Mouse (Mus musculus): ENCODE data around the gene Npas3.
"Not testable (repeated sequence)": the region's sequence is repeated elsewhere in the genome, so short reads cannot be mapped to it uniquely, and the experiment has no call there.

Gene Npas3

DNA sequence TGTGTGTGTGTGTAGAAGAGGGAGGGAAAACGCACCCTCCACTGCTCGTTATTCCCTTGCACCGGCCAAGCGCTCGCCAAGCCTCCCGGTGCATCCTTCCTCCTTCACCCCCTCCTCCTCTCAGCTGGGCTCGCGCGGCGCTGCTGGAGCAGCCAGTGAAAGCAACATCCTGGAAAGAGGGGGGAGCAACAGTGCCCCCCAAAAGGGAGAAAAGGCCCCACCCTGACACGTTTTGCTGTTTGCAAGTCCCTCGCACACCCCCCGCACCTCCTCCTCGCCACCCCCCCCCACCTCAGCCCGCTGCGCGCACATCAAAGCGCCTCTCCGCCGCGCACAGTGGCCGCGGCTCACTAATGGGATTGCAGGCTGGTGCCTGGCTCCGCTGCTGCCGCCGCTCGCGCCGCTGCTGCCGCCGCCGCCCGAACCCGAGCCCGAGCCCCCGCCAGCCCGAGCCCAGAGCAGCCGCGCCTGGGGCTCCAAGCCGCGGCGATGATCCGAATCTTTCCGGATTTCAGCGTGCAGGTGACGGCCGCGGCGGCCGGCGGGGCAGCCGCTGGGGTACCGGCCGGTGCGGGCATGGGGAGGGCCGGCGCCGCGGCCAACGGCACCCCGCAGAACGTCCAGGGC is at the start of gene Npas3:
Gene Npas3, plus strand, starts transcription at position 577 of the 627 bp plus-strand sequence.
- no peak for DNase-seq (ENCODE audit: low spot score)

DNA sequence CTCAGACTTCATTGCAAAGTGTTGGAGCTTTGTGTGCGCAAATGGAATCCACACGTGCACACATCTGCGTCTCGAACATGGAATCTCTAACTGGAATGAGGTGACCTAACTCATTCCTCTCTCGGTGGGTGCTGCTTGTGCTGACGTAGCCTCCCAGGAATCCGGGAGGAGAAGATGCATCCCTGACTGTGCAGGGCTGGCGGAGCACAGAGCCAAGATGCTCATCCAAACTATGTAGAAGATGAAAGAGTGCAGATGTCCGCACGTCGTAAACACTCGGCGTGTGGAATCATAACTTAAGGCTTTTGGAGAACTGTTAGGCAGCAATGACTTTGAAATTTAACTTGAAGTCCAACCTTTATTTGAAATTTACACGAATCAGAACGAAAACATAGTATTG is 31.3 kb upstream of the Npas3 start:
- DNase-seq (ENCODE audit: low spot score), result no peak

DNA sequence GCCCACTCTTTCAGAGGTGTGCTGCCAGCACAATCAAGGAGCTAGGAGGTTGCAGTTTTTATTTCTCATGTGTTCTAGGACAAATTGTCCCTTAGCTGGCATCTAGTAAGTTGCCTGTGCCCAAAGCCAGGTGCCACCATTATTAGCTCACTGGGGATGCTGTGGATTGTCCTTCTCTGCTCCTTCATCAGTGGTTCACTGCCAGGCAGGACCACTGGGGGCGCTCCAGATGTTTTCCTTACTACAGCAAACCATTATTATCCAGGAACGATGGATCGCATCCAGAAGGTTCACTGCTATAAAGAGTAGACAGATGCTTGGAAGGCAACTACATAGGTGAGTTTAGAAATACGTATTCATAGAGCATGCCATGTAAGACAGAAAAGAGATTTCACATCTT is 25.7 kb upstream of the Npas3 start:
- no peak for DNase-seq (ENCODE audit: low spot score)

DNA sequence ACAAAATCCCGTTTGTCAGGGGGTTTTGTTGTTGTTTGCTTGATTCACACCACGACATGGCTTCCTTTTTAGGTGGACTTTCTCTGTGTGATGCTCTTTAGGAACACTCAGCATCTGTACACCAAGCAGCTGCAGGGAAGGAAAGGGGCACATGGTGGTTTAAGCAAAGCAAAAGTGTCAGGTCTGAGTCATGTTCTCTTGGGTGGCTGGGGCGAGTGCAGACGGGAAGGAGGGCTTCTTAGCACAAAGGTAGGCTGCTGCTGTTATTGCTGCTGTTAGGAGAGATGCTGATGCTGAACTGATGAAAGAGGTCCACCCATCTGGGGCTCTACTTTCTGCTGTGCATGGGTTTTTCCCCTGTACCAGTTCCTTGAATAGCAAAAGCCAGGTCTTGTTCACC is 21.1 kb upstream of the Npas3 start:
- DNase-seq (ENCODE audit: low spot score), result no peak

DNA sequence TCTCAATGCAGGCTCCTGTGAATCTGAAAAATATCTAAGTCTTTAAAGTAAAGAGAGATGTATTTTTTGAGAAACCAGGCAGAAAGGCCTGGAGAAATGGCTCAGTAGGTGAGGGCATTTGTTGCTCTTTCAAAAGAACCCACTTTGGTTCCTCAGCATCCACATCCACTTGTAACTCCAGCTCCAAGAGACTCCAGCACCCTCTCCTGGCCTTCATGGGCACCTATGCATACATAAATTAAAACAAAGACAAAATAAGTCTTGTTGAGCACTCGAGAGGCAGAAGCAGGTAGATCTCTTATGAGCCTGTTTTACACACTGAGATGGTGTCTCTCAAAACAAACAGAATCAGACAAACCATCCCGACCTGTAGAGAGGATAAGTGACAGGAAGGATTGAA is 19.1 kb upstream of the Npas3 start:
- DNase-seq (ENCODE audit: low spot score), result no peak

DNA sequence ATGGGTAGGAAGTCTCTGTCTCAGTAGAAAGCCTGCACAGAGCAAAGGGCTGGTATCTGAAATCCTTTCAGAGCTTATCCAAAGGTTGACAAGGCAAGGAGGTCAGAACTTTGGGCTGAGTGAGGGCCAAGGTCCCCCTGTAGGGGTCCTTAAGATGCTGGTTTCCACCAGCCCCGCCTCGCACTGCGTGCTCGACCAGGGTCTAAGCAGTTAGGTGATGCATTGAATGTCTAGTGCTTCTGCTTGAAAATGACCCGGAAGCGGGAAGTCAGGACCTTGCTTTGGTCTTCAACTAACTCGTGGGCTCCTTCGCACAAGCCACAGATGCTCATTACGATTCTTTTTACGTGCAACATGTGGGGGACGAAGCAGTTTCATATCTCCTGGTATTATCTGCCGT is 2.3 kb upstream of the Npas3 start:
- no peak for DNase-seq (ENCODE audit: low spot score)

DNA sequence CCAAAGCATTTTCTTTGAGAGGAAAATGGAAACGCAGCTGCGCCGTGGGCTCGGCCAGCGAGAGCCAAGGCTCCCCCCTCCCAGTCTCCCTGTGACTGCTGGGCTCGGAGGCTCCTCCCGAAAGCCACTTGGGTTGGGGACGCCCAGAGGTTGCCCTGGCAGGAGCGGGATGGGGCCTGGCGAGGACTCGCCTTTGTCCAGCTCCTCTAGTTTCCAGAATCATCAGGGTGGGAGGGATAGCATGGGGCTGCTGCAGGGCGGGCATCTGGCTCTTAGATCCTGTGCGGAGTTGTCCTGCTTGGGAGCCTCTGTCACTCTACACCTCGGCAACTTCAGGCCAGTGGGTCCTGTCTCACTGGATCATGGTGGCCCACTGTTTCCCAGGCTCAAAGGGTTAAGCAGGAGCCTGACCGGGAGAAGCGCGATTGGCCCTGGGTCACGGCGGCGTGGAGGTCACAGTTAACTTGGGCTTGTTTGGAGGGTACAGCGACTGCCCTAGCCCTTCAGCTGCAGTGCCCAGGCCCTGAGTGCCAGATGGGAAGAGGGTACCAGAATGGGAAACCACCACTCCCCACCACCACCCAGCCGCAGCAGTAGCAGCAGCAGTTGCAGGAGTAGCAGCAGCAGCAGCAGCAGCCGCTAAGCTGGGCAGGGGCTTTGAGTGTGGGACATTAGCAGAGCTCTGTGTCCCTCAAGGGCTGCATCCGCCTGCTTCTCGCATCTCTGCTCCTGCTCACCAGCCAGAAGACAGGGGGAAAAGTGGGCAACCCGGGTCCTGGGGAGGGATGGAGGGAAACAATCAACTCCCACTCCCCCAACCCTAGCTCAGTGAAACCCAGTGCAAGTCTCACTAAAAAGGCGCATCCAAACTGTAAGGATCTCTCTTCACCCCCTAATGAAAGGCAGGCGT is 1.6 kb upstream of the Npas3 start:
- DNase-seq (ENCODE audit: low spot score), result no peak

DNA sequence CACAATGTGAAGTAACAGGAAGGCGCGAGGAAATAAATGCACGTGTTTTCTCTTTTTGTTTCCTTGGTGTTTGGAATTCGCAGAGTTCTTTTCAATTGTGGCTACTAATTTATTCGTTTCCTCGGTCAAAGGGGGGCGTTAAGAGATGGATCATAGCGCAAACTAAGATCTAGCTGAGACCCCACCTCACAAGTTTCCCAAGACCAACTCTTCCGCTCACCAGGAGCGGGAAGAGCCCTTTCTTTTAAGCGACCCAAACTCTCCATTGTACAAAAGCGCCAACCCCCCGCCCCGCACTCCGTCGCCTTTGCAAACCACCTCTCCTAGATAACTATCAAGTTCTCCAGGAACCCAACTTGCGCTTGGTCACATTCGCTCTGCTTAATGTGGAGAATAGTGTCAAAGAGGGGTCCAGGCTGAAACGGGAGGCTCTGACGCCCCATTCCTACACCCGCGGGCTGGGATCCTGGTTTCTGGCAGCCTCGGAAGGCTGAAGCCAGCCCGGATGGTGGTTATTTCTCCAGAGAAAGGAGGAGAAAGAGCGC is 914 bp upstream of the Npas3 start:
- no peak for DNase-seq (ENCODE audit: low spot score)

DNA sequence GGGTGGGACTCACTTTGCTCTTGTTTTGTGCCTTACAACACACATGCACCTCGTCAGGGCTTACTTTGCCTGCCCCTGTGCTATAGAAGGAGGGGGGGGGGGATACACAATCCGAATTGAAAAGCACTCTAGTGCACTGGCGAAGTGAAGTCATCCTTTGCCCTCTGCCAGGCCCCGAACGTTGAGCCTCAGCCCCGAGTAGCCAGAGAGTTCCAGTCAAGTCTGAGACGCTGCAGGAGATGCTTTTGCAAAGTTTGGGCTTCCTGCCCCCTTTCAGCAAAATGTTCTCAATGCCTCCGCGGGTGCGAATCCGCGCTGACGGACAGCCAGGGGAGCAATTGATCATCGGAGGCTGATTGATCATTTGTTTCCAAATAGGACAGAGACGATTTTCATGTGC is 319 bp downstream of the Npas3 start:
- DNase-seq (ENCODE audit: low spot score), result no peak

DNA sequence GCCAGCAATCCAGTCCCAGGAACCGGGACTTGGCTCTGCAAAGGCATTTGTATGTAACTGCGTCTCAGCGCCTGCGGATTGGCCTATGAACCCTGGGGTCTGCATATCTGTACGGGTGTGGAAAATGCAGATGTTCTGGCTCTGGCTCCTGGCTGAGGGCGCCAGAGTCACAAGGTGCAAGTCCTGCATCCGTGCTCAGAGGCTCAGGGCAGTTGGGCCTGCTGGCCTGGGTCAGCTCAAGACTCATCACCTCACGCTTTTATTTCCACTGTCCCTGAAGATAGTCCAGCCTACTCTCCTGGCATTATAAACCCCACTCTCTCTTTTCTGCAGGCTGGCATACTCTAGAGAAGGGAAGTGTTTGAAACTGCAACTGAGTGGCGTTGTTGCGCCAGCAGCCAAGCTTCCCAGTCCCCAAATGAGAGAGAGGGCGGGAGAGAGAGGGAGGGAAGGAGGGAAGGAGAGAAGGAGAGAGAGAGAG is 3.3 kb downstream of the Npas3 start:
- DNase-seq (ENCODE audit: low spot score), result peak; percentile 3

DNA sequence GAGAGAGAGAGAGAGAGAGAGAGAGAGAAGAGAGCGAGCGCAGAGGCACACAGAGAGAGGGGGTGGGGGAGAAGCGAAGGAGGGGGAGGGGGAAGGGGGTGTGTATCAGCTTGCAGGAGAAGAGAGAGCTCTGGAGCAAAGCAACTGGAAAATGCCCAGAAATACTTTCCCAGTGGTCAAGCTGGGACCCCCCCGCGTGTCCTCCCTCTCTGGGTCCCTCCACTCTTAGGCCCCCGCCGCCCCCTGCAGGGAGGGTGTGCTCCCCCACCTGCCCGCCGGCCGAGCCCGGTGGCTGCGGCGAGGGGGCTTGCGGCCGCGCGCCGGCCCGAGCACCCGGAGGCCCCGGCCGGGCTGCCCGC is 3.7 kb downstream of the Npas3 start:
- DNase-seq (ENCODE audit: low spot score), result no peak

DNA sequence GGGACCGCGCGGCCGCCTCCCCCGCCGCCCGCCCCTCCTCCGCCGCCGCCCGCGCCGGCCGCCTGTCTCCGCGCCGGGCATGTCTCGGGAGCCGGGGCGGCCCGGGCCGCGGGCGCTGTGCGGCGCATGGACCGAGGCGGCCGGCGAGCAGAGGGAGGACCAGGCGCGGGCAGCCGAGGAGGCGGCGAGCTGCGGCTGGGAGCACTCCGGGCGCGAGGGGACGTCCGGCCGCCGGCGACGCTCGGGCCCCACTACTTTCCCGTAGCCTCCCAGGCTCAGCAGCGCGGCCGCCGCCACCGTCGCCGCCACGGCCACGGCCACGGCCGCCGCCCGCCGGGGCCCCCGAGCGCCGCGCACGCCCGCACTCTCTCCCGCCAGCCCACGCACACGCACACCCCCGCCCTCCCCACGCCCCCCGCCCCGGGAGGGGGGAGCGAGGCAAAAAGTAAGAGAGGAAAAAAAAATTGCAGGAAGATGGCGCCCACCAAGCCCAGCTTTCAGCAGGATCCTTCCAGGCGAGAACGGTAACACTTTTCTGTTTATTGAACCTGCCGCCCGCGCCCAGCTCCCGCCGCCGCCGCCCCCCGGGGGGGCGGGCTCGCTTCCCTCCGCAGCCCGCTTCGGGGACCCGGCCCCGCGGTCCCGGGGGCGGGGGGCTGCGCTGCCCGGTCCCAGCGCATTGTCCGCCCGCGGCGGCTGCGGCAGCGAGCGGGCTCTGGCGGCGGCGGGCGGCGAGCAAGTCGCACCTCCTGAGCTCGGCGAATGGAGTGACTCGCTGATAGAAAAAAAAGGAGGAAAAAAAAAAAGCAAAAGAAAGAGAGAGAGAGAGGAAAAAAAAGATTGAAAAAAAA is 4.3 kb downstream of the Npas3 start:
- DNase-seq (ENCODE audit: low spot score), result peak; percentile 16

DNA sequence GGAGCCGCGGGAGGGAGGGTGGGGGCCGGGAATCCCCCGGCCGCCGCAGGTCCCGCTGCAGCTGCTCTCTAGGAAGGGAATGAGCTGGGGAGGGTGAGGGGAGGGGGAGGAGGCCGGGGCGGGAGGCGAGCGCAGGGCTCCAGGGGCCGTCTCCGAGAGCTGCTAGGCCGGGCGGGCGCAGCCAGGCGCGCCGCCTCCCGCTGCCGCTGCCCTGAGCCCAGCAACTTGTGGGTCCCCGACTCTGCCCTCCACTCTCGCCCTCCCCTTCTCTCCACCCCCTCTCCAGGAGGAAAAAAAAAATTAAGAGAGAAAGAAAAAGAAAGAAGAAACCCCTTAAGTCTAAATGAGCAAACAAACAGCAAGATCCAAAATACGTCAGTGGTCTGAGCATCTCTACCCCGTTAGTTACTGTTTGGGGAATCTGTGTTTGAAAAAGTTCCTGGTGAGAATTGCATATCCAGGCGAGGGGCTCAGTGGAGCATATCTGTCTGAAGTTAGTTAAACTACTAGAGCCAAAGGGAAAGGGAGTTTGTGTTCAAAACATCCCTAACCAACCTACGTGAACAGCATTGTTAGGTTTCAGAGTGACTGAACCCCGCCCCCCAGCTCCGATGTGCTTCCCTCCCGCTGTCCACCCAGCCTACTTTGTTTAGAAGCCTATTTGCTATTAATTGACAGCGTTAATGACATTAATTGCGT is 5.1 kb downstream of the Npas3 start:
- no peak for DNase-seq (ENCODE audit: low spot score)

DNA sequence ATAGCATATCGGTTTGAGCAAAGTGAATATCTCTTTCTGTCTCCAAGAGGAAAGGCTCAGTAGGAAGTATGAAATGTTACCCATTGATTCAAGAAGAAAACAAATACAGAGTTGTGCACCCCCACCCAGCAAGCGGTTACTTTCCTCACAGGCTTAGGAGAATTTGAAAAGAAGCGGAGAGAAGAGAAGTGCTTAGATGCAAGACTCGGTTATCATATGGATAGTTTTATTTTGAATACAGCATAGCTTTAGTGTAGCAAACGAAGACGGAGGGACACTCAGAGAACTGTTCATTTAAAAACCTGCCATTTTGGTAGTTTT is 5.6 kb downstream of the Npas3 start:
- no peak for DNase-seq (ENCODE audit: low spot score)

DNA sequence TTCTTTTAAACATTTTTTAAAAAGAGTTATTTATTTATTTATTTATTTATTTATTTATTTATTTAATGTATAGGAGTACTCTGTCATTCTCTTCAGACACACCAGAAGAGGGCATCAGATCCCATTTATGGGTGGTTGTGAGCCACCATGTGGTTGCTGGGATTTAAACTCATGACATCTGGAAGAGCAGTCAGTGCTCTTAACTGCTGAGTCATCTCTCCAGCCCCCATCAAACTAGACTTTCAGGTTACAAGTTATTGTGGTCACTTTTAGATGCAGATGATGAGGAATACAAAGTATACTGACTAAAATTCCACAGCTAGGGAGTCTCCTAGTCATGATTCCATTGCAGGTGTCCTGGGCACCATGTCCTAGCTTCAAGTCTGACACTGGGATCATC is 26.0 kb downstream of the Npas3 start:
- not testable (repeated sequence) for DNase-seq (ENCODE audit: low spot score)

DNA sequence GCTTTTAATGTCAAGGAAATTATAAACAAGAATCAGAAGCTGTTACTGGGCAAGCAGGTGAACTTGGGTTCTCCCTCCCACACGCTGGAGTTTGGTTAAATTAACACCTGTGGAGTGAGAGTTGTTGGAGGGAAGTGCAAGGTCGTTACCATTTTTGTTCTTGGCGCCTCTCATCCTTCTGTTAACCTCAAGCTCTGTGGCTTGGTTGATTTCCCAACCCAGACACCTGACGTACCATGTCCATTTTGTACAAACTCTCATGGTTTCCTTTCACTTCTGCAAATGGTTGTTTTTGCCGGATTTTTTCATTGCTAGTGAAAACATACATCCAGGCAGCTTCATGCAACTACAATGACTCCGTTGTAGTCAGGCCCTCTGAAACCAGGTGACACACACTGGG is 28.9 kb downstream of the Npas3 start:
- DNase-seq (ENCODE audit: low spot score), result no peak

DNA sequence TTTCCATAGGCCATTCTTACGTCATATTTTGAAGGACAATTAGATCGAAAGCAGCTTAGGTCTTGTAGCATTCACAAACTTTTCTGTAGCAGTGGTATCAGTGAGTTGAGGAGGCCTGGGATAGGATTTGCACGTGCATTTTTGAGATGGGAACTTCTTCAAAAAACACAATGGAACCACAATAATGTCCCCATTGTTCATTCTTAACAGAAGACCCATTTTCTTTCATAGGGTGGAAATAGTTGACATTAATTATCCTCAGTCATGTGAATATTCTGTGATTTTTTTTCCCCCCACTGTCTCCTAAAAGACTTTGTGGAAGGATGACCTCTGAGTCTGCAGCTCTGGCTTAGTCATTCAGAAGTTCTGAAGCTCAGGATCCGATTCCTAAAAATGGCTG is 41.9 kb downstream of the Npas3 start:
- no peak for DNase-seq (ENCODE audit: low spot score)

DNA sequence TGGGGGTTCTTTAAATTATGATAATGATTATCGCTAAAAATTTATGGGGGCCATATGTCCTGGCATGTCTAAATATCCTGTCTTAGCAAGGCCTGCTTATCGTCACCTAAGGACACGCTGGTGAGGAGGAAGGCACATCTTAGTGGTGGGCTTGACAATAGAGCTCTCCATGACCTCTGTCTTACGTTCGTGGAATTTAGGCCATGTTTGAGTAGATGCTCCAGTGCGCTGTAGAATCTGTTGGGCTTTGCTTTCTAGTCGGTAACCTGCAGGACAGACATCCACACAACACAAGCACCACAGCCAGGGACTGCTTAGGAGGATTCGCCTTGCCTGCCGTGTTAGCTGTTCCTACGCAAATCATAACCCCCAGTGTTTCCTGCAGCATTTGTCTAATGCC is 42.4 kb downstream of the Npas3 start:
- DNase-seq (ENCODE audit: low spot score), result no peak

DNA sequence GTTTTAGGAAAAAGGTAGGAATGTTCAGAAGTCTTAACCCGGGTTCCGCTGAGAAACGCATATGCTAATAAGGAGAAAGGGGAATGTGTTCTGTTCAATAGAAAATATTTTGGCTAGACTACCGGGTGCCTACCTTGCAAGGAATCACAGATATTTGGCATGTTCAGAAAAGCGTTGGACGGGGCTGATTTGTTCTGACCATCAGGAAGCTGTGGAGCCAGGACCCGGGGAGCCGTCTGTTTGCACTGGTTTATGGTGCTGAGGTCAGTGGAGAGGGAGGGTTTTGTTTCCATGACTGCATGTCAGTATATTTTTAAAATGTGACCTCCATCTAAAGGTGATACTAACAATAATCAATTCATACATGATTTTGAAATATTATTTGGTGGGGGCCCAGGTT is 43.5 kb downstream of the Npas3 start:
- no peak for DNase-seq (ENCODE audit: low spot score)

DNA sequence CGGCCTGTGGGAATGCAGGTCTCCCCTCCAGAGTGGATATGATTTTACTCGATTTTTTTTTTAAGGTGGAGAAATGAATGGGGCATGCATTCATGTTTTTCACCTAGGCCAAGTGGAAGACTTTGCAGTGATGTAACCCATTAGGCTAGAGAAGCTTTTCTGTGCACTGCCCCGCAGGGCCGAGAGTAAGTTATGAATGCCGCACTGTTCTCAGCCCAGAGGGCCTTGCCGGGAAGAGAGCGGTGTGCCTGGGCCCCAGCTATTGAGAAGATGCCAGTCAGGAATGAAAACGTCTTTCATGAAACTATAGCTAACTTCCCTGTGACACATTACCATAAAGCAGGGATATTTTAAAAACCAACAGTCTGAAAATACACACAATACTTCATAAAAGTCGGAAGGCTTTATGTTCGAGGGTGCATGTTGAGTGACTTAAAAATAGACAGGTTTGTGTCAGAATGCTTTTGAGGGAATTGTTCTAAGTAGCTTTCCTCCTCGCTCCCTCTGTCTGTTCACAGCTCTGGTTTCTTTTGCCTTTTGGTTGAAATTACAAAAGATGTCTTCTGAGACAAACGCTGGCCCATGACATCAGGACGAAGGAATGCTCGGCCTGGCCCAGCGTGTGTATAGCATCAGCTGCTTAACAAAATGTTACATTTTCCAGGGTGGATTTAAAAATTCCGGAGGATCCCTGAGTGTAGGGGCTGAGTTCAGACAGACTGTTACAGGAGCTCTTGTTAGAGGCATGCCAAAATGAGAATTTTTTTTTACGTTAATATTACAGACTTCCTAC is 44.2 kb downstream of the Npas3 start:
- no peak for DNase-seq (ENCODE audit: low spot score)

DNA sequence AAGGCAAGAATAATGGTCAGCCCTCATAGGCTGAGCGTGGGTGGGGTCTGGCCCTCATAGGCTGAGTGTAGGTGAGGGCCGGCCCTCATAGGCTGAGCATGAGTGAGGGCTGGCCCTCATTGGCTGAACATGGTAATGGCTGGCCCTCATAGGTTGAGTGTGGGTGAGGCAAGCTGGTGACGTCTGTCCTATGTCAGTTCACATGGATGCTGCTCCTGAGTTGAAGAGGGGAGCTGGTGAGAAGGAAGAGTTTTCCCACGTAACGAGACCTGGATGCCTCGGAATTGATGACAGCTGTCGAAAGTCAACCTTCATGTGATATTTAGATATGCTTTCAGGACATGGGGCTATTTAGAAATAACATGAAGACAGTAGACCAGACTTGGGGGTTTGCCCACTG is 45.5 kb downstream of the Npas3 start:
- DNase-seq (ENCODE audit: low spot score), result no peak
